Mouse (Mus musculus) forelimb bud, embryonic 11.5 days (tissue): ENCODE data around the gene Apoa5.
A peak's percentile ranks its signal among the peaks of the same experiment; 100 is the strongest.
"Not testable (repeated sequence)": the region's sequence is repeated elsewhere in the genome, so short reads cannot be mapped to it uniquely, and the experiment has no call there.

Experiments used
- DNase-seq: peaks from one replicate; pipeline ENCODE4 v3.0.0-alpha.2; 2012; ENCODE audit warnings: low read depth, low spot score

Apoa5 gene

DNA sequence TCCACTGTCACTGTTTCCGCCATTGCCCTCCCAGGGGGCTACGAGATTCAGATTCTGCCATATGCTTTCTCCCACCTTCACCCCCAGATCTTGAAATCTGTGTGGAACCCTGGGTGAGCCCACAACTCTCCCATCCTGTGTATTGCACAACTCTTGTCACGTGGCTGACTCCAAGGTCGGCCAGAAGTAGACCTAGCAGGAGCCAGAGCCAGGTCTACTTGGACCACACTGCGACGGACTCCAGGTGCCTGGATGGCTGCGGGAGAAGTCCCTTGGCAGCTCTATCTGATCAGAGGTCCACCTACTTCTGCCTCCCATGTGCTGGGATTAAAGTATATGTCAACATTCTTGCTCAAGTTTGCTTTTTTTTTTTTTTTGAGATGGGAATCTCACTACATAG lies 7.3 kb upstream of the Apoa5 start:
- no peak for DNase-seq

DNA sequence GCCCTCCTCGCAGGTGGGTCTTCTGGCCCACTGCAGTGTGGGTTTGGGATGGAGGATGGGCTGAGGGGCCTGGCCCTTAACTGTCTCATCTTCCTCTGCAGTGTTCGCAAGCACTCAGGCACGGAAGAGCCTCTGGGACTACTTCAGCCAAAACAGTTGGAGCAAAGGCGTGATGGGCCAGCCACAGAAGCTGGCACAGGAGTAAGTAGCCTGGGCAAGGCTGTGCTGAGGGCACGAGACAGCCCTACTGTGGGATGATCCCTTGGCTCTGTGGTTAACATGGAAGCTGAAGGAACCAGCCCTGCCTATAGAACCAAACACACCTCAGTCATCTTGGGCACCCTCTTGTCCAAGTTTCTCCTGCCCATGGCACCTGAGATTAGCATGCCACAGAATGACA lies 692 bp downstream of the Apoa5 start:
- DNase-seq, result no peak

DNA sequence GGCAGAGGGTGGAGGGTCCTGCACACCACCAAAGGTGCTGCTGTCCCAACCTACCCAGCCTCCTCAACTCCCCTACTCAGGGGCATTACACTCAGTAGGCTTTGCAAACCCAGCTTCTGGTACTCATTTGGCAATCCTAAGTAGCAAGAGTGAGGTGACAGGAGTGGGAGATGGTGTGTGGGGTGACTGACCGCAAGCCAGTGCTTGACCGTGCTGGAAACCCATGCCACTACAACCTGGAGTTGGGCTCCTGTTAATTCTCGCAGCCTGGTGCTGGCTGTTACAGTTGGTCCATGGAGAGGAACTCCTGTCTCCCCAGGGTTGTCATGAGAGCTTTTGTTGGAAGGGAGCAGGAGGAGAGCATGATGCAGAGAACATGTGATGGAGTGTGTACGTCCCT lies 2.3 kb downstream of the Apoa5 start:
- no peak for DNase-seq

DNA sequence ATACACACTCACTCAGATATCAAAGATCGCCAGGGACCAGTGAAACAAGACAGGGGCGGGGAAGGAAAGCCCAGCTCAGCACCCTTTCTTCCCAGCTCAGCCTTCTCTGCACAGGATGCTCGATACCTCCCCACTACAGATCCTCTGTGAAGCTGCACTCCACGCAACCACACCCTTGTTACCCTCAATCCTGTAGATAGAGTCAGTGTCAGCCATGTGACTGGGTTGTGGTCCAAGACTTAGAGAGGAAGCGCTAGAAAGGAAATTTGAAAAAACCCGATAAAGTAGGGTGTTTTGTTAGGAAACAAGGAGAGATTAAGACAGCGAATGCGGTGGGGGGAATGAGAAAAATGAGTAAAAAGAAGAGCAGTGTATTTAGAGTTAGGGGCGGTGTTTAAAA lies 3.6 kb downstream of the Apoa5 start:
- no peak for DNase-seq

DNA sequence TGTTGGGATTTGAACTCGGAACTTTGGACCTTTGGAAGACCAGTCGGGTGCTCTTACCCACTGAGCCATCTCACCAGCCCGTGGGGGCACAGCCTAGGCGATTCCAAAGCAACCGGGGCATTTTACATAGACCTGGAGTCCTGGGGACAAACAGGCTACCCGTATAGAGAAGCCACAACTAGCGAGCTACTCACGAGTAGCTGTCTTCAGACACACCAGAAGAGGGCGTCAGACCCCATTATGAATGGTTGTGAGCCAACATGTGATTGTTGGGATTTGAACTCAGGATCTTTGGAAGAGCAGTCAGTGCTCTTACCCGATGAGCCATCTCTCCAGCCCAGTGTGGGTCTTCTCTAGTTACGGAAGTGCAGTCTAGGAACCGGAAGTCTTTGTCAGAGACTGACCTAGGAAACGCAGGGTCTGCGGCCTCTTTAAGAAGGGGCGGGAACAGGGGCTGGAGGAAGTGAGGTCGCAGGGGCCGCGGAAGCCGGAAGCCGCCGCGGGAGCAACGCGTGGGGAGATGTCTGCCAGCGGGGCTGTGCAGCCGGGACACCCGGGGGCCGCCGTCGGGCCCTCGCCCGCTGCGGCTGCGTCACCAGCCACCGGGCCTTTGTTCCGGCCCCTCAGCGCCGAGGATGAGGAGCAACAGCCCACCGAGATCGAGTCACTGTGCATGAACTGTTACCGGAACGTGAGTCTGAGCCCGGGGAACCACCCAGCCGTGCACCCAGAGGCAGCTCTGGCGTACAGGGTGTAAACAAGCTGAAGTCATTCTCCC lies 4.4 kb downstream of the Apoa5 start, which contains the start of gene Zpr1:
TSS of gene Zpr1 (plus strand) at position 388 of the 778 bp plus-strand sequence.
- DNase-seq, result peak; percentile 92

DNA sequence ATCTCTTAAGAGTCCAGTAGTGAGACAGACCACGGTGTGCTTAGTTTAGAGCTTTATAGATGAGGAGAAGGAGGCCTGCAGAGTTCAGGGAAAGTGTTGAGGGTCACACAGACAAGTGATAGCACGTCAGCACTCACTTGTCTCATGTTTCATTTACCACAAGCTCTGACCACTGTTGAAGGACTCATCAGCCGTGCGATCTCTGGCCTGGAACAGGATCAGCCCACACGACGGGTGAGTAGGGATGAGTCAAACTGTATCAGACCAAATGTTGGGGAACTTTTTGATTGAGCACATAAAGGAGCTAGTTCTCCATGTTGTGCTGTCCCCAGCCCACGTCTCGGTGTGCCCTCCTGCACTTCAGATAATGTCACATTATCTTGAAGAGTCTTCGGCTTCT lies 6.1 kb downstream of the Apoa5 start:
- no peak for DNase-seq

DNA sequence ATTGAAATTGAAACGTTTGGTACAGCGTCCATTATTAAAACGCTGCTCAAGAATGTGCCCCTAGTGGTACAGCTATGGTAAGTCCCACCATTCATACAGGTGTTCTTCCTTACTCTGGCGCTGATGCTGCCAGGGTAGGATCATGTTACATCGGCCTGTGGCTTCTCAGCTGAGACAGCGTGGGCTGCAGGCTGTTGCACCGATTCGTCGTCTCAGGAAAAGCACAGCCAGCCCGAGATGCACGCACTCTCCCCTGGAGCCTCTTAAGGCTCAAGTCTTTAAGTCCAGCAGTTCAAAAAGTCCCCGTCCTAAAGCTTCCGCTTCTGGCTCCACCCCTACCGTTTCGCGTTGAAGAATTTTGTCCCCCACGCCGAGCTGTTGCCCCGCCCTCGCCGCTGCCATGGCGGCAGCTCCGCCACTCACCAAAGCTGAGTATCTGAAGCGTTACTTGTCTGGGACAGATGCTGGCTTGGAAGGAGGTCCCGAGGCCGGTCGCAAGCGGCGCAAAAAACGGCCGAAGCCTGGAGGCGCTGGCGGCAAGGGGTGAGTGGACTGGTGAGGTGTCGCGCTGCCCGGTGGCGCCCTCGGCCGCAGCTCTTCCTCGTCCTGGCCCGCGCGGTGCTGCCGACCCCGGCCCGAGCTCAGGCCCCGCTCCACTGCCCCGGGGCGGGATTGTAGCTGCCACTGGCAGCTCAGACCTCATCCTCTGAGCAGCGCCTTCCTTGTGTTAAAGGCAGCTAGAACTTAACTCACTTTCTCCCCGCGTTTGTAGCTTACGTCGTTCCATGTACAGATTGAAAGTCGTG lies 14.4 kb downstream of the Apoa5 start, which contains the start of gene Bud13:
TSS of gene Bud13 (plus strand) at position 378 of the 806 bp plus-strand sequence.
- peak; percentile 92 for DNase-seq

DNA sequence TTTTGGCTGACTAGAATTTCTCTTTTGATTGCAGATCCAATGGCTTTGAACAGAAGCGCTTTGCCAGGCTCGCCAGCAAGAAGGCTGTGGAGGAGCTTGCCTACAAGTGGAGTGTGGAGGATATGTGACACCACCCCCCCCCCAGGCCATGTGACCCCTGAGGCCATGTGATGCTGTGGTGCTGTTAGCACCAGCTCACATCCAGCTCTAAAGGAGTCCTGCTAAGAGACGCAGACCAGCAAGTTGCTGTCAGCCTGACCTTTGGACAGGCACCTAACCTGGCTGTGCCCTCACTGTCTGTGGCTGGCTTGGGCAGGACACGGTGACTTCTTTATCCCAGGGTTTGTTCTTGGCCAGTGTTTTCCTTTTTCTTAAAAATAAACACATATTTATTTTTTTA lies 29.9 kb downstream of the Apoa5 start:
- no peak for DNase-seq

DNA sequence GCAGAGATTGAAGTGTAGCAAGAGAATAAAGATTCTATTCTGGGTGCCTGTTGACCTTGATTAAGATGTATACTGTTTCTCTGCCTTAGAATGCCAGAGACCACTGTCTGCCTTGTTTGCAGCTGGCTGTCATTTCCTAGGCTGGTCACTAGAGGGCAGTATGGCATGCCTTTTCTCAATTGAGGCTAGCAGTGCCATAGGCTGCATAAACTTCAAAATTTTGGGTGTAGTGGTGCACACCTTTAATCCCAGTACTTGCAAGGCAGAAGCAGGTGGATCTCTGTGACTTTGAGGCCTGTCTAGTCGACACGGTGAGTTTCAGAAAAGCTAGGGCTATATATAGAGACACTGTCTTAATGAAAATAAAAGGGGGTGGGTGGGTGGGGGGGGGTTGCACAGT lies 33.7 kb downstream of the Apoa5 start:
- peak; percentile 69 for DNase-seq

DNA sequence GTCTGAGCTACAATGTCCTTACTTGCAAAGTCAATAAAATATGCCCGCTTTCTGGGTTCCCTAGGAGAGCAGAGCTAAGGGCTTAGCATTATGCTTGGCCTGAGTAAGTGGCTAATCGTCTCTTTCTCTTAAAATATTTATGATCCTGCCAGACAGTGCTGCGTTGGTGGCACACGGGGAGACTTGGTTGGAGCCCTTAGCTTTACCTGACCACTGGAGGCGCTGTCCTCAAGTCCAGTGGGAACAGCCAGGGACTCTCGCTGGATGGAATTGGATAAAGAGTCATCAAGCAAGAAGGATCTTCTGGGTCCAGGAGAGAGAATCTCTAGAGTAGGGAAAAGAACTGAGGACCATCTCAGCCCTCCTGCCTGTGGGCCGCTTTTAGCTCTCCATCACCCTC lies 40.7 kb downstream of the Apoa5 start:
- no peak for DNase-seq

DNA sequence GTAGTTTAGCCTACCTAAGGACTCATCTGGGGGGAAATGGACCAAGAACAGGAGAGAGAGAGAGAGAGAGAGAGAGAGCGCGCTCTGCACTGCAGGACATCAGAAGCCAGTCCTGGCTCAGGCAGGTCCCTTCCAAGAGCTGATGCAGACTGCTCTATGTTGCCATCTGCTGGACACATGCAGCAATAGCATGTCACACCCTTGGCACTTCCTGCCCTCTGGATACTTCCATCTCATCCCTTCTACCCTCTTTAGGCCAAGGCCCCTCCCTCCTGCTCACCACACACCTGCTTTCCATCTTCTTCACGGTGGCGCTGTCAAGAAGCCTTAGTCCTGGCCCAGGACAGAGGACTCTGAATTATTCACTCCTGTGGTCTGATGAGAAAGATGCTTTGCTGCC lies 46.1 kb downstream of the Apoa5 start:
- DNase-seq, result peak; percentile 86

DNA sequence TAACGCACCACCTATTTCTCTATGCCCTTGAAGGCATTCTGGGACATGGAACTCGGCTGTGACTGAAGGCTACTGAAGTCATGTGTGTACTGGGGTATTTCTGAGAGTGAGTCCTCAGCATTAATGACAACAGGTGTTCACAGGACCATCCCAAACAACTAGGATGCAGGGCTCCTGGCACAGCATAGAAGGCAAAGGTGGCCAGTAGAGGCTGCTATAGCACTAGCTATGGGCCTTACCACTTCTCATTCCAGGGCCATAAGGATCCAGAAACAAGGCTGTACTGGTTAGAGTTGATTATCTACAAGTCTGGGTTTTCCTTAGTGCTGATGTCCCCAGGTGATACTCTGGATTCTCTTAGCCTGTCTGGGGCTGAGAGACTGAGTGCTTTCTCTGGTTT lies 46.5 kb downstream of the Apoa5 start:
- no peak for DNase-seq

DNA sequence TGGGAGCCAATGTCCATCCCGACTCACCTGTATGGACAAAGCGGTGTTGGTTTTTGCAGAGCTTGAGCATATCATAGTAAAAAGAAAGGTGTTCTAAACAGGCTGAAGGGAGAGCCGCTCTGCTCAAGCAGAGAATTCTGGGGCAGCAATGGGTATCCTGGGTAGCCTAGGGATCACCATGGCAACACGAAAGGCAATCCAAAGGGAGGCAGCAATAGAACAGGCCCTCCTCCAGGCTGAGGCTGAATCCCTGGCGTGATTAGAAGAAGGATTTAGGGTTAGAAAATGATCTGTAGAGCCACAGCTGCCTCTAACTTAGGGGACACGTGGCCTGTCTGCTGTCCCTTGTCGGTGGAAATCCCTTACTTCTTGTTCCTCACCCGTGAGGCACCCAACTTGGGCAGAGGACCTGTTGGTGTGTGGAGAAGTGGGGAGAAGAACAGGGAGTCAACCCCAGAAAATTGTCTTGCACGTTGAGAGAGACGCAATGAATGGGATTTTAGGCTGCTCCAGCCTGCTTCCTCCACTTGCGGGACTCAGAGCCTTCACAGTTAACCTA lies 47.5 kb downstream of the Apoa5 start:
- DNase-seq, result no peak

DNA sequence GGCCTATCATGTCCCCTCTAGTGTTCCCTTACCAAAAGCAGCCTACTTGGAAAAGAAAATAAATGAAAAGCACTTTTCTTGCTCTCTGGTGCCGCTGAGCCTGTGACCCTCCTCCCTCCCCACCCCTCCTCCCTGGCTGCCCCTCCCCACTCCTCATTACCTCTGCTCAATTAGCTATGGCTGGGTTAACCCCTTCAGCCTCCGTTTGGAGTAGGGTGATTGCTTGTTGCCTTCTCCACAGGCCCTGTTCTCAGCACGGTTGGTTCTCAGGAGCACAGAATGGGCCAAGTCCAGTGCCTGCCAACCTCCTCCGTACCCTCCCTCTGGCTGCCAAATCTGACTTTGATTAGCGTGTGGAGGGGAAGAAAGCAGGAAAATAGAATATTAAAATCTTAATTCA lies 48.0 kb downstream of the Apoa5 start:
- DNase-seq, result no peak

DNA sequence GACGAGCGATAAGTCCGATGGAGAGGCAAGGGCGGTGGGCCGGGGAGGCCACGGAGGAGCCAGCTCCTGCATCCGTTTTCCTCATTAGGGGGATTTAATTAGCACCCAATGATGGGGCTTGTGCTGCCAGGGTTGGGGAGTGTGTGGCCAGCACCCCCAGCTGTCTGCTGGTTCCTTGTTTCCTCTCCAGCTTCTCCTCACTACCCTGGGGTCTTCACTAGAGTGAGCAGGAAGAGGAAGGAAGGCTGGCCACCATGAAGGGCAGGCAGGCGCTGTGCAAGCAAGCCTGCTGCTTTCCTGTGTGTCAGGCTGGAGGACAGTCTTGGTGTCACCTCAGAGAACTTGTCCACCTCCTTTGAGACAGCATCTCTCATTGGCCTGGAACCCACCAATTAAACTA lies 48.5 kb downstream of the Apoa5 start:
- DNase-seq, result no peak

DNA sequence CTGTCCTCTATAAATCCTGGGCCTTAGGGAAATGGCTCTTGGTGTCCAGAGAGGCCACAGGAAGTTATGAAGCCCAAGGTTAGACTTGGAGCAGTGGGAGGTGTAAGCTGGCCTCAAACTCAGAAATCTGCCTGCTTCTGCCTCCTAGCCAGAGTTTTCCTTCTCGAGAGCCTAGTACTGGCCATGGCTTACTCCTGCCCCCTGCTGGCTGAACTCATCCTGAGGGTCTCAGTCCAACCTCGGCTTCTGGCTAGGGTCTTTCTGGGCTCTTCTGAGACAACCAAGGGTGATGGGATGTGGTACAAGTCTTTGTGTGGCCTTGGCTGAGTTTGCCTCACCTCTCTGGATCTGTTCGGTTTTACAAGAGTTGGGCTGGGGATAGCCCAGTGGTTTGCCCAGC lies 49.5 kb downstream of the Apoa5 start:
- no peak for DNase-seq

DNA sequence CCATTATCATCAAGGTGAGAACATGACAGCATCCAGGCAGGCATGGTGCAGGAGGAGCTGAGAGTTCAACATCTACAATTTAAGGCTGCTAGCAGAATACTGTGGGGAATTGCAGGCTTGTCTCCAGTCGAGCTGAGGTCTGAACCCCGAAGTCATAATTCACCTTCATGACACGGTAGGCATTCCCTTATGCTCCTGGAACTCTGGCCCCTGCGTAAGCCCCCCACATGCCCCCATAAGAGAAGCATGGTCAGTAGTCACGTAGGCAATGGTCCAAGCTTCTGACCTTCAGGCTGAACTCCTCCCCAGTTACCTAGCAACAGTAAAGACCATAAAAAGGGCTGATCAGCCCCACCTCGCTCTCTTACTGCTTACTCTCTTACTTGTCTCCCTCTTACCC lies 51.5 kb downstream of the Apoa5 start, which contains the start of gene 4931429L15Rik:
TSS of gene 4931429L15Rik (minus strand) at position 101 of the 400 bp plus-strand sequence.
- DNase-seq, result not testable (repeated sequence)

DNA sequence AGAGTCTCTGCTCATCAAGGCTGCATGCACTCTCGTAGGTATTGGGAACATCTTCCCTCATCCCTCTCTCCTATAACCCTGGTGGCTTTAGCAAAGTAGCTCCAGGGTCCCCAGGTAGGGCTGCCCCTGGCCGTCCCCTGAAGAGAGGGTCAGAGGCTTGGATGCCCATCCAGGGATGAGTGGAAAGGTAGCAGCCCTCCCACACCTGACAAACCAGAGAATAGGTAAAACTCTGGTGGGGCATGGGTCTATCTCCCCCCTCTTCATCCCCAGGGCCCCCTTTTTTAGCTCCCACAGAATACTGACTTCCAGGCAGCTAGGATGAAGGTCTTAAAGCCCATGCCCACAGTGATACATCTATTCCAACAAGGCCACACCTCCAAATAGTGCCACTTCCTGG lies 52.0 kb downstream of the Apoa5 start:
- DNase-seq, result no peak
